Mouse (Mus musculus) liver, embryonic 12.5 days (tissue): ENCODE measurements around the gene Ttc16. TPM values are rescaled to one million over a fixed set of nuclear protein-coding genes. Genes with fewer than 3 reads are reported as not detected.

Experiments
- ATAC-seq: fragments of 200-750 bp; cut with Nextera tagmentation; 2 replicates; pipeline ENCODE4 v1.8.0; 2017; ENCODE audit warnings: moderate number of reproducible peaks, mild to moderate bottlenecking, moderate library complexity
- H3K27ac ChIP-seq: fragments of 300-500 bp; sonication (generic); 2 replicates; pipeline ENCODE4 v1.5.1; 2016; ENCODE audit warnings: mild to moderate bottlenecking
- H3K27me3 ChIP-seq: fragments of 300-500 bp; sonication (generic); replicated peaks from 2 replicates; pipeline ENCODE4 v1.6.1; 2016; ENCODE audit warnings: mild to moderate bottlenecking, moderate library complexity
- H3K36me3 ChIP-seq: fragments of 300-500 bp; sonication (generic); 2 replicates; pipeline ENCODE4 v1.6.1; 2016; ENCODE audit warnings: mild to moderate bottlenecking, moderate library complexity
- H3K4me1 ChIP-seq: fragments of 300-500 bp; sonication (generic); 2 replicates; pipeline ENCODE4 v1.6.1; 2016
- H3K4me2 ChIP-seq: fragments of 300-500 bp; sonication (generic); 2 replicates; pipeline ENCODE4 v1.6.1; 2016; ENCODE audit warnings: mild to moderate bottlenecking, moderate library complexity
- H3K4me3 ChIP-seq: fragments of 300-500 bp; sonication (generic); 2 replicates; pipeline ENCODE4 v1.5.1; 2016; ENCODE audit warnings: mild to moderate bottlenecking, moderate library complexity
- H3K9ac ChIP-seq: fragments of 300-500 bp; sonication (generic); 2 replicates; pipeline ENCODE4 v1.6.1; 2016; ENCODE audit warnings: mild to moderate bottlenecking, moderate library complexity
- H3K9me3 ChIP-seq: fragments of 300-500 bp; sonication (generic); replicated peaks from 2 replicates; pipeline ENCODE4 v1.6.1; 2016; ENCODE audit warnings: mild to moderate bottlenecking, moderate library complexity
- WGBS: fragments of 180-500 bp; shearing (Covaris S2); methylation state at CpG from one replicate; pipeline ENCODE4 v1.1.7; 2016; ENCODE audit not compliant: insufficient replicate concordance; 5-methylcytosine and 5-hydroxymethylcytosine counted together
- polyA plus RNA-seq: library from polyadenylated mRNA; unstranded; fragments of >200 nt; fragmentation: Nextera tagmentation; extraction: Ambion mirVana; gene quantifications from 2 replicates; pipeline ENCODE4 v1.2.1, GENCODE M21; 2016

The Ttc16 gene
- polyA plus RNA-seq, 1 experiment from 2014 or later, result 0.26 TPM

DNA sequence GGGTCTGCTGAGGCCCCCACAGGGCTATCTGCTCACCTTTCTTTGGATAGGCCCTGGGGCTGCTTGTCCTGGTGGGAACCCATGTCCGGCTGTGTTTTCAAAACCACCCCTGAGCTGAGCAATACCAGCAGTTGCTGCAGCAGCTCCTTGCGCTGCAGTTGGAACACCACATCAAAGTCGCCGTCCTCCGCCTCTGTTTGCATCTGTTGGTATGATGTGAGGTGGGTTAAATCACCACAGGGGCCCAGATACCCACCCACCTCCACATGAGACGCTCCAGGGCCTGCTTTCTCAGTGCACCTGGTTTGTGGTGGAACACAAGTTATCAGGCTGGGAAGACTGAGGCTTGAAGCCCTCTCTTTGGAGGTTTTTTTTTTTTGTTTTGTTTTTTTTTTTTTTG, 2.6 kb upstream of the Ttc16 start:
- Histone ChIP-seq H3K4me1 (peaks cover 24% of the 10 kb centered on the region), H3K36me3 (no peaks in the 10 kb centered on the region; the same call in 1 of the 2 replicates), H3K27me3 (no peaks in the 10 kb centered on the region; the same call in 1 of the 2 replicates), H3K9ac (no peak overlapping the region), H3K9me3 (no peaks in the 10 kb centered on the region), H3K4me2 (no peak overlapping the region), H3K27ac (no peak overlapping the region), H3K4me3 (no peak overlapping the region)
- 78% methylated on average over 6 of the region's 6 CpGs for WGBS
- no peak for ATAC-seq

DNA sequence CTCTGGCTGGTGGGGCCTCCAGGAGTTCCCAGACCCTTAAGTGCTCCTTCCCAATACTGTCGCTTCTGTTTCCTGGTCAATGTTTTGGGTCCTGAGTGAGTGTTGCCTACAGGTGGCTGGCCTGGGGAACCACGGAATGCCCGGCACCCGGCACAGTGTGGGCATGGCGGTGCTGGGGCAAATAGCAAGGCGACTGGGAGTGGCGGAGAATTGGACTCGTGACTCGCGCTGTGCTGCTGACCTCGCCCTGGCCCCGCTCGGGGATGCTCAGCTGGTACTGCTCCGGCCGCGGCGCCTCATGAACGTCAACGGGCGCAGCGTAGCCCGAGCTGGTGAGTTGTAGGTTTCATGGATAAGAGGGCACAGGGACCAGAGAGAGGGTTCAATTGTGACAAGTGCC, 759 bp upstream of the Ttc16 start:
- H3K4me1 ChIP-seq, result peaks cover 33% of the 10 kb centered on the region
- no peaks in the 10 kb centered on the region; the same call in 1 of the 2 replicates for H3K27me3 ChIP-seq
- H3K27ac ChIP-seq, result no peak overlapping the region
- peak overlapping the region; percentile 71 for H3K4me3 ChIP-seq
- H3K9me3 ChIP-seq, result no peaks in the 10 kb centered on the region
- ATAC-seq, result no peak
- no peaks in the 10 kb centered on the region; the same call in 1 of the 2 replicates for H3K36me3 ChIP-seq
- peak overlapping the region; percentile 67 for H3K9ac ChIP-seq
- 33% methylated on average over 22 of the region's 22 CpGs for WGBS
- H3K4me2 ChIP-seq, result peak overlapping the region; percentile 93

DNA sequence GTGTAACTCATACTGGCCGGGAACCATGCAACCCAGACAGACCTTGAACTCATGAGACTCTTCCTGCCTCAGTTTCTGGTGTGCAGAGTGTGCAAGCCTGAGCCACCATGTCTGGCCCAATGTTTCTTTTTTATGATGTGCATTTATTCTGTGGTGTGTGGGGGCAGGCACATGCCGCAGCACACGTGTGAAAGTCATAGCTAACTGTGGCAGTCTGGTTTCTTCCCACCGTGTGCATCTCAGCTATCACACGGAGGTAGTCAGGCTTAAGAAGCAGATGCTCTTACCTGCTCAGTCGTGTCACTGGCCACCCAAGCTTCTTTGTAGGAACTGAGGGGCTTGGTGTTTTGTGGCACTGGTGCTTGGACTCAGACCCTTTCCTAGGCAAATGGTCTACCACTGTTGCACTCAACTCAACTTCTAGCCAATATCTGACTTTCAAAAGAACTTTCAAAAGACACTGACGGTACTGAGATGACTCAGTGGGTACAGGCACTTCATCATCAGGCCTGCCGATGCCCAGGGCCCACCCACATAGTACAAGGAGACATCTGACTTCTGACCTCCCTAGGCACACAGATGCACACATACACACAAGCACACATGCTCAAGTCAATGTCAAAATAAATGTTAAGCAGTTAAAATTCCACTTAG, 2.7 kb downstream of the Ttc16 start:
- H3K9me3 ChIP-seq, result no peaks in the 10 kb centered on the region
- no peak overlapping the region for H3K4me2 ChIP-seq
- H3K4me1 ChIP-seq, result peaks cover 62% of the 10 kb centered on the region
- ATAC-seq, result no peak
- 77% methylated on average over 8 of the region's 8 CpGs for WGBS
- H3K4me3 ChIP-seq, result no peak overlapping the region
- no peaks in the 10 kb centered on the region; the same call in 1 of the 2 replicates for H3K36me3 ChIP-seq
- no peaks in the 10 kb centered on the region; the same call in 1 of the 2 replicates for H3K27me3 ChIP-seq
- H3K27ac ChIP-seq, result no peak overlapping the region
- H3K9ac ChIP-seq, result no peak overlapping the region

DNA sequence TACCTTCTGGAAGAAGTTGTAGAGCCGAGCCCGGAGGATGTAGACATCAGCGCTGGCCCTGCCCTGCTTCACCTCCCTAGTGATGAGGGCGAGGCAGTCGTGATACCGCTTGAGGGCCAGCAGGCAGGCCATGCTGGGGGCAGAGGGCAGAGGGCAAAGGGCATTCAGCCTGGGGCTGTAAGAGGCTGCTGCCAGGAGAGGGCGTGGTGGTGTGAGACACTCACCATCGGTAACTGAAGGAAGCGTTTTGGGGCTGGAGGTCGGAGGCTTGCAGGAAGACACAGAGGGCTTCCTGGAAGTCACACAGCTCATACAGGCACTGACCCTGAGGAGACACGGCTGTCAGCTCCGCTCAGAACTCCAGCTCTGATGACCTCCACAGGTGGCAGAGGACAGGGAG, 3.5 kb downstream of the Ttc16 start:
- Histone ChIP-seq H3K36me3 (no peaks in the 10 kb centered on the region), H3K27ac (no peak overlapping the region), H3K9me3 (no peaks in the 10 kb centered on the region), H3K4me3 (no peak overlapping the region), H3K4me2 (peak overlapping the region; percentile 22), H3K4me1 (peaks cover 71% of the 10 kb centered on the region), H3K9ac (no peak overlapping the region), H3K27me3 (no peaks in the 10 kb centered on the region; the same call in 1 of the 2 replicates)
- ATAC-seq, result no peak
- 20% methylated on average over 12 of the region's 12 CpGs for WGBS

DNA sequence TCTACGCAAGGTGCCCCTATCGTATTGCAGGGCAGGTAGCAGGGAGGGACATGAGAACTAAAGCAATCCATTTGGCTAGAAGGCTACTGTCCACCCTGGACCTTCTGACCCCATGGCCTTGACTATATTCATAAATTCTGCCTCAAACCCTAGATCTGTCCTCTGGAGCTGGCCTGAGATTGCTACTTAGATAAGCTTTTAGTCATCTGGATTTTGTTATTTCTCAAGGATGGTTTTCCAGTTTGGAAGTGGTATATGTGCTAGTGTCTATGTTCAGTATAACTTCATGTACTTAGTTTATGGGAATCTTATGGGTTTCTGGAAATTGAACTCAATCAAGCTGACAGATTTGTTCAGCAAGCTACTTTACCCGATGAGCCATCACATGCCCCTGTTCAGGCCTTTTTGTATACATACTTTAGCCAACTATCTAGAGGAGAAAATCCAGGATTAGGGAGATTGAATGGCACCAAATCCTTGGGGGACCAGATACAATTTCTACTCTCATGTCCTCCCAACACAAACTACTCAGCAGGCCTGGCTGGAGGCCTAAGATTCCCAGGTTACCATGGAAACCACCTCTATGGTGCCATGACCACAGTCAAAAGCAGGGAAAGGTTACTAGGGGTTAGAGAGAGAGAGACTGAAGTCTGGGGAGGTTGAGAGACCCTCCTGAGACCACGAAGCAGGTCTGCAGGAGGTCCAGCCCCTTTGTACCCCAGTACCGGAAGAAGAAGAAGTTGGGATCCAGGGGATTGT, 5.9 kb downstream of the Ttc16 start:
- H3K36me3 ChIP-seq, result 0 out of 2 replicates have a peak, but pooled peaks cover 2% of the 10 kb centered on the region
- no peak overlapping the region for H3K4me3 ChIP-seq
- H3K4me2 ChIP-seq, result peak overlapping the region; percentile 40; the same call in 1 of the 2 replicates
- WGBS, result 79% methylated on average over 5 of the region's 5 CpGs
- H3K27me3 ChIP-seq, result no peaks in the 10 kb centered on the region; the same call in 1 of the 2 replicates
- H3K27ac ChIP-seq, result peak overlapping the region; percentile 73; the same call in 1 of the 2 replicates
- H3K9me3 ChIP-seq, result no peaks in the 10 kb centered on the region
- ATAC-seq, result no peak
- H3K4me1 ChIP-seq, result peaks cover 56% of the 10 kb centered on the region
- no peak overlapping the region for H3K9ac ChIP-seq

DNA sequence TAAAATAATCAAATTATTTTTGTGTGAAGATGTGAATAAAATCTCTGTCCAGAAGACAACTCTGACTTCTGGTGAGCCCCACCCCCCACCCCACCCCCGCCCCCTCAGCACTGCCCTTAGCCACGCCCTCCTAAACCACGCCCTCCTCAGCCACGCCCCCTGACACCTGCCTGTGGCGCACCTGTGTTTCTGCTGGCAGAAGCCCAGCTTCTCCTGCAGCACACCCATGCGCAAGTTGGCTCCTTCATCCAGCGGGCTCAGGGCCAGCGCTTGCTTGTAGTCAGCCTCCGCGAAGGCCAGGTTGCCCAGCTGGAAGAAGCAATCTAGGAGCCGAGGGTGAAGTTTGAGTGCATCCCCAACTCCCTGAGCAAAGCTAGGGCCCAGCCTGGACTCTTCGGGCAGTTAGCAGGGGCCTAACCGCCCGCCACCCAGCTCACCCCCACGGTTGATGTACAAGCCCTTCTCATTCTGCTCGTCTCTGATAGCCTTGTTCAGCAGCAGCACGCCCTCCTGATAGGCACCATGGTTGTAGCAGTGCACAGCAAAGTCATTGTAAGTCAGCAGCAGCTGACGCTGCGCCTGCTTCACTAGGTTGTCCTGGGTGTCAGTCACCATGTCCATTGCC, 6.7 kb downstream of the Ttc16 start:
- H3K36me3 ChIP-seq, result 0 out of 2 replicates have a peak, but pooled peaks cover 2% of the 10 kb centered on the region
- ATAC-seq, result peak; percentile 83
- no peak overlapping the region for H3K9ac ChIP-seq
- H3K4me2 ChIP-seq, result peak overlapping the region; percentile 40
- no peaks in the 10 kb centered on the region for H3K9me3 ChIP-seq
- peak overlapping the region; percentile 73 for H3K27ac ChIP-seq
- H3K4me1 ChIP-seq, result peaks cover 56% of the 10 kb centered on the region
- no peaks in the 10 kb centered on the region; the same call in 1 of the 2 replicates for H3K27me3 ChIP-seq
- no peak overlapping the region for H3K4me3 ChIP-seq
- 30% methylated on average over 19 of the region's 19 CpGs for WGBS

DNA sequence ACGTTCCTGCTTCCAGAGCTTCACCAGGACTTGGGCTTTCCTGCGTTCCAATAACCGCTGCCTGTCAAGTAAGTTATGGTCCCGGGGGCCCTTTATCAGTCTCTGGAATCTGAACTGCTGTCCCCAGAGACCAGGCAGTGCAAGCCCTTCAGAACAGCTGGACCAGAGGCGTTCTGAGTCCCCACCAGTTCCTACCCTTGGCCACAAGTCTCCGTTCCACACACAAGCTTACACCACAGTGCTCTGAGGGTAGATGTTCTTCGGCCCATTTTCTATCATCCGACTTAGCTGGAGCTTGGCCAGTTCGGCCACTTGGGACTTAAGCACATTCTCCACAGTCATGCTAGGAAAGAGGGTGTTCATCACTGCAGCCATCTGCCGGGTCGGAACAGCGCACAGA, 8.2 kb downstream of the Ttc16 start:
- peaks cover 13% of the 10 kb centered on the region; the same call in 1 of the 2 replicates for H3K36me3 ChIP-seq
- WGBS, result 66% methylated on average over 12 of the region's 12 CpGs
- no peaks in the 10 kb centered on the region for H3K27me3 ChIP-seq
- no peak for ATAC-seq
- H3K9ac ChIP-seq, result no peak overlapping the region
- no peak overlapping the region for H3K4me3 ChIP-seq
- H3K27ac ChIP-seq, result no peak overlapping the region
- no peaks in the 10 kb centered on the region for H3K9me3 ChIP-seq
- no peak overlapping the region for H3K4me2 ChIP-seq
- peaks cover 53% of the 10 kb centered on the region for H3K4me1 ChIP-seq

DNA sequence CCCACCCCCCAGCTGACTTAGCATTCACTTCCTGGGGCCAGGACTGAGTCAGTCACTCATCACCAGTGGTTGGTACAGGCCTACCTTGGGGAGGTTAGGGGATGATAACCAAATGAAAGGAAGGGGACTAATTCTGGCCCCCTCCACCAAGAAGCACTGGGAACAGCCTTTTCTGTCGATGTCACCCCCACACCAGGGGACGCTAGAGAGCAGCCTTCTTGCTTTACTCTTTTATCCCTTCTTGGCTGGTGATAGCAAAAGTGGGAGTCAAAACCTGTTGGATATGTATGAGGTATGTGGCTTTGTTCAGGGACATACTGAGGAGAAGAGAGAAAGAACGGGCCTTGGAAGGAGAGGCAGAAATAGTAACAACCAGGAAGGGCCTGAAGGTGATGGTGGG, 12.1 kb downstream of the Ttc16 start:
- no peak for ATAC-seq
- H3K4me3 ChIP-seq, result no peak overlapping the region
- no peak overlapping the region for H3K27ac ChIP-seq
- no peak overlapping the region for H3K4me2 ChIP-seq
- peaks cover 23% of the 10 kb centered on the region for H3K4me1 ChIP-seq
- H3K9me3 ChIP-seq, result no peaks in the 10 kb centered on the region
- H3K36me3 ChIP-seq, result peaks cover 42% of the 10 kb centered on the region
- no peak overlapping the region for H3K9ac ChIP-seq
- H3K27me3 ChIP-seq, result no peaks in the 10 kb centered on the region
- 59% methylated on average over 3 of the region's 3 CpGs for WGBS

DNA sequence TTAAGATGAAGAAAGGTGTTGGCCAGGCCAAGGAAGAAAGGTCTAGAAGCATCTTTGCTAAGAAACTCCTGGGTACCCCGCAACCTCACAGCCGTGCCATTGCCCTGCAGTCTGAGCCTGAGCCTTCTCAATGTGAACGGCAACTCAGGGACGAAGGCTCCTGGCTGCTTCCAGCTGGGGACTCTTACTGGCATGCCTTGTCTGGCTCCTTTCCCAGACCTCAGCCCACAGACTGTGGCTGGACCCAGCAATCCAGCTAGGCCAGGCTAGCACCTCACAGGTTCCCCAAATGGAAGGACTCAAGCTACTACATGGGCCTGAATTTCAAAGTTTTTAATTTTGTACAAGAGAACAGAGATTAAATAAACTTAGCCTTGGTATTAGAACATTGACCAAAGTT, 13.6 kb downstream of the Ttc16 start:
- no peak for ATAC-seq
- Histone ChIP-seq H3K4me3 (no peak overlapping the region), H3K27me3 (no peaks in the 10 kb centered on the region), H3K9me3 (no peaks in the 10 kb centered on the region), H3K4me1 (peaks cover 20% of the 10 kb centered on the region), H3K27ac (no peak overlapping the region), H3K36me3 (peaks cover 42% of the 10 kb centered on the region), H3K9ac (no peak overlapping the region), H3K4me2 (no peak overlapping the region)
- WGBS, result 92% methylated on average over 4 of the region's 4 CpGs

DNA sequence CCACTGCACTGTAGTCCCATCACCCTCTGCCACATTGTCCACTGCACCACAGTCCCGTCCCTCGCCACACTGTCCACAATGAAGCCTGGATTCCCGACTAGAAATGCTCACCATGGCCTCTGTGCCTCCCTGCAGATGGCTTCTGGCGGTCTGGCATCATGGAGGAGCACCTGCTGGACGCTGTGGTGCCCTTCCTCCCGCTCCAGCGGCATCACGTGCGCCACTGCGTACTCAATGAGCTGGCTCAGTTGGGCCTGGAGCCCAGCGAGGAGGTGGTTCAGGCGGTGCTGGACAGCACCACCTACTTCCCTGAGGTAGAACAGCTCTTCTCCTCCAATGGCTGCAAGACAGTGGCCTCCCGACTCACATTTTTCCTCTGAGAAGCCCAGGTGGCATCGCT, 14.1 kb downstream of the Ttc16 start:
- no peak for ATAC-seq
- Histone ChIP-seq H3K9ac (no peak overlapping the region), H3K4me3 (no peak overlapping the region), H3K4me1 (peaks cover 19% of the 10 kb centered on the region), H3K4me2 (no peak overlapping the region), H3K9me3 (no peaks in the 10 kb centered on the region), H3K36me3 (peaks cover 42% of the 10 kb centered on the region), H3K27me3 (no peaks in the 10 kb centered on the region), H3K27ac (no peak overlapping the region)
- WGBS, result 84% methylated on average over 14 of the region's 14 CpGs

DNA sequence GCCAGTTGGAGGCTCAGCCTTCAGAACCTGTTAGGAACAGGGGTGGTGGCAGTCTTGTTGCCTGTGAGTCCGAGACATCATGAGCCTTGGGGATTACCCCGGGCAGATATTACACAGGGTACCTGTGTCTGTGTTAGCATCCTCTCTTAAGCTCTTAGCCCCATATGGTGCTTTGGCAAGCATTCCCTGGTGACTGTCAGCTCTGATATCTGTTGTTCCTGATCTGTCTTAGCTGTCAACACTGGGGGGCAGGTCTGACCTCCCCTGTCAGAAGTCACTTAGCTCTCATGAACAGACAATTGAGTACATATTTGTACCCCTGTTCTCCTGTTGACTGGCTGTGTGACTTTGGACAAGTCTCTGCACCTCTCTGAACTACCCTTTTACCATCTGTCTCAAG, 16.4 kb downstream of the Ttc16 start:
- 65% methylated on average over 2 of the region's 2 CpGs for WGBS
- Histone ChIP-seq H3K4me1 (peaks cover 19% of the 10 kb centered on the region), H3K27me3 (no peaks in the 10 kb centered on the region), H3K4me2 (no peak overlapping the region), H3K9me3 (no peaks in the 10 kb centered on the region), H3K27ac (no peak overlapping the region), H3K9ac (no peak overlapping the region), H3K36me3 (peaks cover 49% of the 10 kb centered on the region), H3K4me3 (no peak overlapping the region)
- ATAC-seq, result no peak

DNA sequence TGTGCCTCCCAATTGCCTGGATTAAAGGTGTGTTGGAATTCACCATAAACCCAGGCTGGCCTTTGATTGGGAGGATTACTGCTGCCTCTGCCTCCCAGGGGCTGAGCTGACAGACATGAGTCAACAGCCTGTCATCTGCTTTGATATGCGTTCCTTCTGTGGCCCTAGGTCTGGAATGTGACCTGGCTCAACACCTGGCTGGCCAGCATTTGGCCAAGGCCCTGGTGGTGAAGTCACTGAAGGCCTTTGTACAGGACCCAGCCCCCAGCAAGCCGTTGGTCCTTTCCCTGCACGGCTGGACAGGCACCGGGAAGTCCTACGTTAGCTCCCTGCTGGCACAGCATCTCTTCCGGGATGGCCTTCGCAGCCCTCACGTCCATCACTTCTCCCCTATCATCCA, 16.9 kb downstream of the Ttc16 start:
- WGBS, result 77% methylated on average over 8 of the region's 8 CpGs
- peaks cover 49% of the 10 kb centered on the region for H3K36me3 ChIP-seq
- H3K4me2 ChIP-seq, result no peak overlapping the region
- peak overlapping the region; percentile 12; the same call in 1 of the 2 replicates for H3K9ac ChIP-seq
- no peaks in the 10 kb centered on the region for H3K27me3 ChIP-seq
- H3K4me3 ChIP-seq, result no peak overlapping the region
- ATAC-seq, result no peak
- no peak overlapping the region for H3K27ac ChIP-seq
- H3K9me3 ChIP-seq, result no peaks in the 10 kb centered on the region
- peaks cover 19% of the 10 kb centered on the region for H3K4me1 ChIP-seq
